Mouse (Mus musculus) heart, postnatal 36 days (tissue): ENCODE results near the gene Drd1. TPM values are rescaled to one million over a fixed set of nuclear protein-coding genes. Genes with fewer than 3 reads are reported as not detected.

Experiments used
- total RNA-seq, 2 experiments: library from RNA; stranded (reverse); gene quantifications; 2 replicates each; pipeline ENCODE4 v1.2.3; 2021

Drd1 gene
- total RNA-seq, 2 experiments from 2014 or later = 0.39 to 0.84 TPM

Other genes with a start within 250 kb of the Drd1 start
- gene Sfxn1, start 16.2 kb upstream of the Drd1 start, total RNA-seq = 1 to 10 TPM; 5.8 to 7.9 TPM
- under 1 TPM; 0.39 to 0.43 TPM for gene Hrh2, start 136.4 kb upstream of the Drd1 start, total RNA-seq